Mouse (Mus musculus) lung, postnatal 0 days (tissue): ENCODE measurements at regions not wholly inside any gene's neighbourhood (a gene's known extent, or its start where the extent isn't known, plus 50 kb on each side); places are given as distances from the start of the nearest gene placed in this dataset.

Experiments
- CTCF ChIP-seq: IDR thresholded peaks from 2 replicates; pipeline ENCODE4 v1.5.1; 2016; ENCODE audit warnings: antibody characterized with exemption, mild to moderate bottlenecking
- EP300 ChIP-seq: IDR thresholded peaks from 2 replicates; pipeline ENCODE4 v1.6.1; 2016; ENCODE audit warnings: antibody characterized with exemption, mild to moderate bottlenecking, control low read depth

DNA sequence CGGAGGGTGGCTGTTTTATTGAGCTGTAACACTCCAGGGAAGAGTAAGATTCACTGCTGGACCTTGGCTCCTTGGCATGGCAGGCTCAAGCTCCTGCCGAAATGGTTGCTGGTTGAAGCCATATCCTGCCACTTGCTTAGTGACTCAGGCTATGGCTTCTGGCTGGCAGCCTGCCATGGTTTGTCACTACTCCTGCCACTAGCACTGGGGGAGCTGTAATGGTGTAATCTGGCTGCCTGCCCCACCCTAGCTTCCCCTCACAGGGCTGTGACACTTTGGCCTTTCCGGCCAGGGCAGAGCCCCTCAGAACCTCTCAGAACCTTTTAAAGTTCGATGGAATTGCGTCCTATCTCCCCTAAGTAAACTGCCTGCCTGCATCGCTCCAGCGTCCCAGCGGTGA, 424.9 kb downstream of the Prim2 start:
- TF ChIP-seq CTCF (no peak), EP300 (no peak)
